Comparison of ENCODE assay signal across 7 mouse cellular contexts in genomic region chr6:4086663-4087454, GRCm38 (mm10). TPM values are rescaled to one million over a fixed set of nuclear protein-coding genes. Genes with fewer than 3 reads are reported as not detected.
DNase-seq lines count a peak whose midpoint lies in the region; ATAC-seq lines count a peak whose summit lies in the region.

Bet1 (minus strand) TSS chr6:4086972.

- H3K36me3 ChIP-seq in embryonic facial prominence, embryonic 11.5 days (replicated peaks; ENCODE audit: control insufficient read depth, insufficient read depth, low read depth, low read length), result no peaks in the 10 kb centered on the region
- no peaks in the 10 kb centered on the region for H3K36me3 ChIP-seq in limb, embryonic 10.5 days
- H3K36me3 ChIP-seq in midbrain, embryonic 13.5 days, result no peaks in the 10 kb centered on the region

- H3K4me2 ChIP-seq in embryonic facial prominence, embryonic 11.5 days (ENCODE audit: low read depth, low read length), result peak within 1 kb of the TSS; percentile 55
- H3K4me2 ChIP-seq in midbrain, embryonic 13.5 days (replicated peaks), result peak within 1 kb of the TSS; percentile 69

- 3% methylated on average over 24 of the region's 24 CpGs for WGBS in embryonic facial prominence, embryonic 11.5 days
- 2% methylated on average over 24 of the region's 24 CpGs for WGBS in limb, embryonic 10.5 days
- WGBS in midbrain, embryonic 13.5 days, result 2% methylated on average over 24 of the region's 24 CpGs

- no peaks in the 10 kb centered on the region for H3K4me1 ChIP-seq in embryonic facial prominence, embryonic 11.5 days (ENCODE audit: control insufficient read depth, insufficient read depth, low read length)
- H3K4me1 ChIP-seq in limb, embryonic 10.5 days, result peaks cover 5% of the 10 kb centered on the region; the same call in 1 of the 2 replicates
- H3K4me1 ChIP-seq in midbrain, embryonic 13.5 days (replicated peaks), result peaks cover 5% of the 10 kb centered on the region

- H3K4me3 ChIP-seq in embryonic facial prominence, embryonic 11.5 days (ENCODE audit: low read depth, low read length), result peak within 1 kb of the TSS; percentile 78
- peak within 1 kb of the TSS; percentile 83 for H3K4me3 ChIP-seq in limb, embryonic 10.5 days
- peak within 1 kb of the TSS; percentile 87 for H3K4me3 ChIP-seq in midbrain, embryonic 13.5 days (replicated peaks)

- no peak within 1 kb of the TSS for H3K27ac ChIP-seq in embryonic facial prominence, embryonic 11.5 days (replicated peaks; ENCODE audit: low read depth, low read length)
- peak within 1 kb of the TSS; percentile 85 for H3K27ac ChIP-seq in limb, embryonic 10.5 days
- no peak within 1 kb of the TSS for H3K27ac ChIP-seq in midbrain, embryonic 13.5 days

- no peaks in the 10 kb centered on the region for H3K9me3 ChIP-seq in embryonic facial prominence, embryonic 11.5 days (replicated peaks; ENCODE audit: control insufficient read depth, low read length)
- no peaks in the 10 kb centered on the region for H3K9me3 ChIP-seq in limb, embryonic 10.5 days (replicated peaks)
- no peaks in the 10 kb centered on the region for H3K9me3 ChIP-seq in midbrain, embryonic 13.5 days

- peak; percentile 100 for ATAC-seq in embryonic facial prominence, embryonic 11.5 days (replicated peaks; ENCODE audit: insufficient number of reproducible peaks, low FRiP score, low TSS enrichment, low read depth)
- ATAC-seq in granulocyte monocyte progenitor cell, adult 5-6 weeks (replicated peaks; ENCODE audit: poor library complexity, severe bottlenecking), result peak; percentile 97
- ATAC-seq in midbrain, embryonic 13.5 days, result peak; percentile 99

- peak; percentile 94 for DNase-seq in adrenal gland, postnatal 14 days
- DNase-seq in embryonic facial prominence, embryonic 11.5 days (ENCODE audit: low spot score), result peak; percentile 99
- peak; percentile 94 for DNase-seq in kidney, adult 11 months
- DNase-seq in limb, embryonic 10.5 days (ENCODE audit: low spot score), result peak; percentile 87
- DNase-seq in spleen, adult 12 weeks (ENCODE audit: low spot score), result peak; percentile 75

- H3K9ac ChIP-seq in embryonic facial prominence, embryonic 11.5 days (replicated peaks; ENCODE audit: low read length), result peak within 1 kb of the TSS; percentile 81
- peak within 1 kb of the TSS; percentile 56 for H3K9ac ChIP-seq in midbrain, embryonic 13.5 days (replicated peaks)

- no peaks in the 10 kb centered on the region for H3K27me3 ChIP-seq in embryonic facial prominence, embryonic 11.5 days (ENCODE audit: control insufficient read depth, insufficient read depth, low read length)
- H3K27me3 ChIP-seq in limb, embryonic 10.5 days (ENCODE audit: low read depth, poor library complexity, severe bottlenecking), result no peaks in the 10 kb centered on the region
- no peaks in the 10 kb centered on the region for H3K27me3 ChIP-seq in midbrain, embryonic 13.5 days

RNA-seq across cellular contexts. Expression of gene Bet1, which starts in this region (rescaled TPM):
- 55.0 and 78.3 TPM in 2 replicates for total RNA-seq in adrenal gland, postnatal 14 days (2021)
- polyA plus RNA-seq in embryonic facial prominence, embryonic 11.5 days (2014; fragmentation: Nextera tagmentation; extraction: Ambion mirVana), result 73.9 and 83.5 TPM in 2 replicates
- total RNA-seq in granulocyte monocyte progenitor cell, adult 5-6 weeks (2014; fragmentation: Nextera tagmentation), result 69.6 and 77.8 TPM in 2 replicates
- total RNA-seq in granulocyte monocyte progenitor cell, adult 5-6 weeks (2017), result 82.8 and 99.8 TPM in 2 replicates
- 61.1 and 68.3 TPM in 2 replicates for polyA plus RNA-seq in limb, embryonic 10.5 days (2016; fragmentation: Nextera tagmentation; extraction: Ambion mirVana)
- 34.0 and 35.8 TPM in 2 replicates for polyA plus RNA-seq in midbrain, embryonic 13.5 days (2015; fragmentation: Nextera tagmentation; extraction: Ambion mirVana)
